Mouse (Mus musculus) layer of hippocampus, adult 2 months (tissue): ENCODE measurements around the gene Zfp292. TPM values are rescaled to one million over a fixed set of nuclear protein-coding genes. Genes with fewer than 3 reads are reported as not detected.

Experiments used
- DNase-seq, 2 experiments: peaks; one replicate each; pipeline ENCODE4 v3.0.0; 2022; ENCODE audit warnings: low spot score in 2 of 2
- H3K27ac ChIP-seq: fragments of 200-600 bp; 2 replicates; pipeline ENCODE4 v1.8.1; 2022
- H3K4me3 ChIP-seq: fragments of 200-600 bp; 2 replicates; pipeline ENCODE4 v1.8.1; 2022; ENCODE audit warnings: mild to moderate bottlenecking
- CTCF ChIP-seq: fragments of 200-600 bp; conservative IDR thresholded peaks from 2 replicates; pipeline ENCODE4 v1.8.1; 2022; ENCODE audit warnings: antibody characterized with exemption, mild to moderate bottlenecking, moderate library complexity
- total RNA-seq, 2 experiments: library from RNA; stranded (reverse); gene quantifications; 2 replicates each; pipeline ENCODE4 v1.2.3; 2021

The Zfp292 gene
- total RNA-seq, 2 experiments from 2014 or later, result 26.8 to 27.3 TPM

- TF ChIP-seq CTCF, result no peak
- Histone ChIP-seq H3K27ac (no peak overlapping the region), H3K4me3 (no peak overlapping the region)
- no peak for DNase-seq
Measured at GRCm38 (mm10) chr4:34872896-34873495, 9.8 kb downstream of the Zfp292 start.

- DNase-seq, result no peak
- H3K4me3 ChIP-seq, result no peak overlapping the region
- no peak overlapping the region for H3K27ac ChIP-seq
- no peak for TF ChIP-seq CTCF
Measured at GRCm38 (mm10) chr4:34869813-34870212, 12.9 kb downstream of the Zfp292 start.

- no peak for DNase-seq
- Histone ChIP-seq H3K27ac (no peak overlapping the region), H3K4me3 (no peak overlapping the region)
- TF ChIP-seq CTCF, result no peak
Measured at GRCm38 (mm10) chr4:34861438-34861837, 21.3 kb downstream of the Zfp292 start.

- Histone ChIP-seq H3K27ac (no peak overlapping the region), H3K4me3 (no peak overlapping the region)
- DNase-seq, result no peak
- no peak for TF ChIP-seq CTCF
Measured at GRCm38 (mm10) chr4:34859416-34859815, 23.3 kb downstream of the Zfp292 start.

- Histone ChIP-seq H3K27ac (no peak overlapping the region), H3K4me3 (no peak overlapping the region)
- TF ChIP-seq CTCF, result no peak
- DNase-seq, result no peak
Measured at GRCm38 (mm10) chr4:34858903-34859302, 23.9 kb downstream of the Zfp292 start.

GRCm38 (mm10) chr4:34855966-34856365 lies 26.8 kb downstream of the Zfp292 start:
- Histone ChIP-seq H3K4me3 (no peak overlapping the region), H3K27ac (no peak overlapping the region)
- DNase-seq, result no peak
- TF ChIP-seq CTCF, result no peak

GRCm38 (mm10) chr4:34852051-34852450 lies 30.7 kb downstream of the Zfp292 start:
- Histone ChIP-seq H3K4me3 (no peak overlapping the region), H3K27ac (no peak overlapping the region)
- no peak for TF ChIP-seq CTCF
- DNase-seq, result no peak

- H3K4me3 ChIP-seq, result no peak overlapping the region
- no peak for DNase-seq
- TF ChIP-seq CTCF, result no peak
Measured at GRCm38 (mm10) chr4:34850156-34850555, 32.6 kb downstream of the Zfp292 start.

GRCm38 (mm10) chr4:34847679-34848309 lies 35.0 kb downstream of the Zfp292 start:
- DNase-seq, result no peak
- Histone ChIP-seq H3K27ac (no peak overlapping the region), H3K4me3 (no peak overlapping the region)
- TF ChIP-seq CTCF, result no peak

More at GRCm38 (mm10) chr4:34850156-34850555, 32.6 kb downstream of the Zfp292 start:
- no peak overlapping the region for H3K27ac ChIP-seq

- no peak overlapping the region for H3K4me3 ChIP-seq
- TF ChIP-seq CTCF, result no peak
- 0 out of 2 replicates have a peak overlapping the region, but pooled peaks have one; percentile 24 for H3K27ac ChIP-seq
- DNase-seq, result no peak
Measured at GRCm38 (mm10) chr4:34843839-34844238, 38.9 kb downstream of the Zfp292 start.

- Histone ChIP-seq H3K27ac (no peak overlapping the region), H3K4me3 (no peak overlapping the region)
- no peak for DNase-seq
- no peak for TF ChIP-seq CTCF
Measured at GRCm38 (mm10) chr4:34842826-34843225, 39.9 kb downstream of the Zfp292 start.

- no peak for TF ChIP-seq CTCF
- no peak for DNase-seq
- H3K4me3 ChIP-seq, result no peak overlapping the region
- no peak overlapping the region for H3K27ac ChIP-seq
Measured at GRCm38 (mm10) chr4:34831496-34831895, 51.3 kb downstream of the Zfp292 start.

- DNase-seq, result no peak
- Histone ChIP-seq H3K27ac (no peak overlapping the region), H3K4me3 (no peak overlapping the region)
- no peak for TF ChIP-seq CTCF
Measured at GRCm38 (mm10) chr4:34829456-34829855, 53.3 kb downstream of the Zfp292 start.

GRCm38 (mm10) chr4:34823901-34824300 lies 58.9 kb downstream of the Zfp292 start:
- TF ChIP-seq CTCF, result no peak
- H3K4me3 ChIP-seq, result no peak overlapping the region
- no peak overlapping the region for H3K27ac ChIP-seq
- no peak for DNase-seq
